Mouse (Mus musculus) gastrocnemius, adult 8-10 months (tissue): ENCODE results near the gene Olfr53. TPM values are rescaled to one million over a fixed set of nuclear protein-coding genes. Genes with fewer than 3 reads are reported as not detected.
"Not testable (repeated sequence)": the region's sequence is repeated elsewhere in the genome, so short reads cannot be mapped to it uniquely, and the experiment has no call there.

Experiments used
- DNase-seq, 2 experiments: peaks; one replicate each; pipeline ENCODE4 v3.0.0; 2022; ENCODE audit warnings: low spot score in 2 of 2
- total RNA-seq, 4 experiments: library from RNA; stranded (reverse); gene quantifications; 2 replicates each; pipeline ENCODE4 v1.2.4; 2022

Olfr53 gene
- total RNA-seq: not detected

DNA sequence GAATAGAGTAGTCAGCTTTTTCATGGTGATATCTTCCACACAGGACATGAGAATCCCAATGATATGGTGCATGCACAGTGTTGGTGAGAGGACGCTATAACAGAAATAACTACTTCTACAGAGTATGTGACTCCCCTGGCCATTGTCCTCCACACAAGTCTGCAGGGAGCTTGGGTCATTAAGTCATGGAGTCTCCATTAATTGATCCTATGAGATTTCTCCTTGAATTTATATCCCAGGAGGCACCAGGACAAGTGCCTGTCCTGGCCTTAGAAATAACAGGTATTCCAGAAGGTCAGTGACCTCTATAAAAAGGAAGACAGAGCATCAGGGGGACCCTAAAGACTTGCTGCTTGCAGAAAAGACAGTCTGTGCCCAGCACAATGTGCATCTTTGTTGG is at the start of gene Olfr53:
Gene Olfr53, plus strand, starts transcription at position 301 of the 400 bp plus-strand sequence.
- no peak for DNase-seq

DNA sequence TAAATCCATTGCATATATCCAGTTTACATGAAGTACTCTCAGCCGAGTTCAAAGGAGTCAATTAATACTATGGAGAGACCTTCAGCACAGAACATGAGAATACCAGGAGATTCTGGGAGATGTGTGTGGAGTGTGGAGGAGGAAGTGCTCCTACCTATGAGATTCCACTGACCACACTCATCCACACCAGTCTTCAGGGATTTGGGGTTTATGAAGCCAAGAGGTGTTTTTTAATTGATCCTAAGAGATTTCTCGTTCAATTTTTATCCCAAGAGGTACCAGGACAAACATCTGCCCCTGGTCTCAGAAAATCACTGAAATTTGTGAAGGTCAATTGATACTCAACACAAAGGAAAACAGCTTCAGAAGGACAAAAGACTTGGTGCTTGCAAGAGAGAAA is 45.3 kb upstream of the Olfr53 start, which contains the start of gene Olfr46:
Gene Olfr46, plus strand, starts transcription at position 301 of the 400 bp plus-strand sequence.
- not testable (repeated sequence) for DNase-seq

DNA sequence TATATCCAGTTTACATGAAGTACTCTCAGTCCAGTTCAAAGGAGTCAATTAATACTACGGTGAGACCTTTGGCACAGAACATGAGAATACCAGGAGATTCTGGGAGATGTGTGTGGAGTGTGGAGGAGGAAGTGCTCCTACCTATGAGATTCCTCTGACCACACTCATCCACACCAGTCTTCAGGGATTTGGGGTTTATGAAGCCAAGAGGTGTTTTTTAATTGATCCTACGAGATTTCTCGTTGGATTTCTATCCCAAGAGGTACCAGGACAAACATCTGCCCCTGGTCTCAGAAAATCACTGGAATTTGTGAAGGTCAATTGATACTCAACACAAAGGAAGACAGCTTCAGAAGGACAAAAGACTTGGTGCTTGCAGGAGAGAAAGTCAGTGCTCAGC is 17.6 kb upstream of the Olfr53 start, which contains the start of gene Olfr61:
Gene Olfr61, plus strand, starts transcription at position 301 of the 400 bp plus-strand sequence.
- not testable (repeated sequence) for DNase-seq

DNA sequence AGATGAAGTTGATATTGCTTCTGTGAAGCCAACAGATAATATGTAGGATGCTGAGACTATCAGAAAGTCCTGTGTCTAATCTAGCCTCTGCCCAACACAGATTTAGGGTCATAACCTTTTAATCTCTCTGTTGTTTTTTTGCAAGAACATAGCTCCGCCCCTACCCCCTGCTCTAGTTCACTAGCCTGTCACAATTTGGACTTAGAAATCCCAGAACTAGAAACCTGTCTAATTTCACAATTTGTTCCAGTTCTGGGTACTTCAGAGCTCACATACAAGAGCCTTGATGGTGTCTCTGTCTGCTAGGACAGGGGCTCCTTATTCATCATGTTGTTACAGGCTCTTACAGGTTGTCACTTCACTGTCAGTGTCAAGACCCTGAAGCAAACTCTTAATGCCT is 15.7 kb upstream of the Olfr53 start:
- no peak for DNase-seq

DNA sequence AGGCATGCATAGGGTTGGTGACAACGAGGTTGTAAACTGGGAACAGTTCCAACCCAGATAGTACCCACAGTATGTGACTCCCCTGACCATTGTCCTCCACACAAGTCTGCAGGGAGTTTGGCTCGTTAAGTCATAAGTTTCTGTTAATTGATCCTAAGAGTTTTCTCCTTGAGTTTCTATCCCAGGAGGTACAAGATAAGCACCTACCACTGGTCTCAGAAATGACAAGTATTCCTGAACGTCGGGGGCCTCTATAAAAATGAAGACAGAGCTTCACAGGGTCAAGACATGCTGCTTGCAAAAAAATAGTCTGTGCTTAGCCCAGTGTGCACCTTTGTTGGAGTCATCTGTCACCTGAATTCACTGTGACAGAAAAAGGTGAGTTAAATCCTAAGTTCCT is 13.4 kb downstream of the Olfr53 start, which contains the start of gene Olfr539:
Gene Olfr539, plus strand, starts transcription at position 301 of the 400 bp plus-strand sequence.
- DNase-seq: no peak

DNA sequence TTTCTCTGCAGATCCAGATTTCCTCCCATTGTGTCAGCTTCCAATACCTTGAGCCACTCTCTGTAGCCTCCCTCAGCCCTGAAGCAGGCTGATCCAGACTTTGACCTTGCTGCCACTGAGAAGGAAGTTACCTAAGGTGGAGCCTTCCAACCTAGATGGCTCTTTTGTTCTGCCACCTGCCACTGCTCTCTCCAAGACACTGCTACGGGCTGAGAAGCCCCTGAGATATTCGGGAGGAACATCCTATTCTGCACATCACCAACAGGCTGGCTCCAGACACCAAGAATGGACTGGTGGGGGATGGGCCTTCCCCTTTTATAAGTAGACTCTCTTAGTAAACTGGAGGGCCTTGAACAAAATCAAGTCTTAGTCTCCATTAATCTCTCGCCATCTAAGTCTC is 24.4 kb downstream of the Olfr53 start:
- DNase-seq: not testable (repeated sequence)

DNA sequence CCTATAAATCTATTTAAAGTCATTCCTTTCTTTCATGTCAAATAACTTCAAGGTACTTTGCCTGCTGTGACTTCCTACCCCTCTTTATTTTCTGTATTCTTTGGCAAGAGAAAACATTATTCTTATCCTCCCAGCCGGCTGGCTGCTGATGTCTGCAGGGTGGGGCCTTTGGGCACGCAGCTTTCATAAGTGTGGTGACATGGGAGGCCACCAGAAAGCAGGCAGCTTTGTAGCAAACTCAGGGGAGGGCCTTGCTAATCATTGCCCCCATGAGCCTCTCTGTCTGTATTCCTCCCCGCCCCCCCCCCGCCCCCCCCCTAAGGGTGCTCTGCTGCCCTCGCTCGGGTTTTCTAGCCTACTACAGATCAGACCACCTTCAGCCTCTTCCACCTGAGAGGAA is 29.6 kb downstream of the Olfr53 start:
- DNase-seq: no peak

DNA sequence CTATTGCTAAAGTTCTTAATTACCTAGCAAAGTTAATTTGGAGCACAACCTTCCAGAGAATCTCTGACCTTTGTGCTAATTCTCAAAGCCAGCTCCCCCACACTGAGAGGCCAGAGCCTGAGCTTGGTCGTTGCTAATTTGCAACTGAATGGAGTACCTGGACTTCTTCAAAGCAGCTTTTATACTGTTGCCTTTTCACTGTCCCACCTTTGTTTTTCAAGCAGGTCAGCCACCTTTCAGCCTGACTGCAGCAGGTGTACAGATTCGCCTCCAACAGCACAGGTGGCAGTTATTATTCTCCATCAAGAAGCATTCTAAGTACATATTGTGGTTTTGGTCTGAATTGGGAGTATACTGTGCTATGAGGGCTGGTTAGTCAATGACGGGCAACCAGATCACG is 33.3 kb downstream of the Olfr53 start:
- not testable (repeated sequence) for DNase-seq

DNA sequence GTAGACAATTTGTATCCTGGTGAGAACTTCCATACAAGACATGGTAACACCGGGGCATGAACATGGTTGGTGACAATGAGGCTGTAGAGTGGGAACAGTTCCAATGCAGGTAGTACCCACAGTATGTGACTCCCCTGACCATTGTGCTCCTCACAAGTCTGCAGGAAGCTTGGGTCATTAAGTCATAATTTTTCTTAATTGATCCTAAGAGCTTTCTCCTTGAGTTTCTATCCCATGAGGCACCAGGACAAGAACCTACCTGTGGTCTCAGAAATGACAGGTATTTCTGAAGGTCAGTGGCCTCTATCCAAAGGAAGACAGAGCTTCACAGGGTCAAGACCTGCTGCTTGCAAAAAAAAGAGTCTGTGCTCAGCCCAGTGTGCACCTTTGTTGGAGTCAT is 35.4 kb downstream of the Olfr53 start, which contains the start of gene Olfr45:
Gene Olfr45, plus strand, starts transcription at position 301 of the 400 bp plus-strand sequence.
- no peak for DNase-seq

DNA sequence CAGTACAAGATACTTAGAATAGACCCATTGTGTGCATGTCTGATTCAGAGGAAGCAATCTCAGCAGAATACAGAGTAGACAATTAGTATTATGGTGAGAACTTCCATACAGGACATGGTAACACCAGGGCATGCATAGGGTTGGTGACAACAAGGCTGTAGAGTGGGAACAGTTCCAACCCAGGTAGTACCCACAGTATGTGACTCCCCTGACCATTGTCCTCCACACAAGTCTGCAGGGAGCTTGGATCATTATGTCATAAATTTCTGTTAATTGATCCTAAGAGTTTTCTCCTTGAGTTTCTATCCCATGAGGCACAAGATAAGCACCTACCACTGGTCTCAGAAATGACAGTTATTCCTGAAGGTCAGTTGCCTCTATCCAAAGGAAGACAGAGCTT is 50.7 kb downstream of the Olfr53 start, which contains the start of gene Olfr541:
Gene Olfr541, plus strand, starts transcription at position 301 of the 400 bp plus-strand sequence.
- no peak for DNase-seq

Other genes starting within 250 kb of the Olfr53 start
- gene Olfr531, start 243.5 kb upstream of the Olfr53 start, total RNA-seq: not detected
- gene Olfr532, start 224.8 kb upstream of the Olfr53 start, total RNA-seq: not detected
- not detected for gene Olfr533, start 183.1 kb upstream of the Olfr53 start, total RNA-seq
- gene Olfr535, start 162.2 kb upstream of the Olfr53 start, total RNA-seq: not detected
- not detected for gene Olfr536, start 139.1 kb upstream of the Olfr53 start, total RNA-seq
- gene Olfr538, start 78.6 kb upstream of the Olfr53 start, total RNA-seq: not detected
- gene Olfr46, start 45.2 kb upstream of the Olfr53 start, total RNA-seq: not detected
- gene Olfr61, start 17.5 kb upstream of the Olfr53 start, total RNA-seq: not detected
- gene Olfr539, start 13.5 kb downstream of the Olfr53 start, total RNA-seq: not detected
- not detected for gene Olfr45, start 35.5 kb downstream of the Olfr53 start, total RNA-seq
- not detected for gene Olfr541, start 50.8 kb downstream of the Olfr53 start, total RNA-seq
- 10 to 100 TPM in 2 of 4 experiments, 1 to 10 TPM in 2; 1.8 to 29.0 (median 8.8) TPM for gene Cyp2e1, start 117.3 kb downstream of the Olfr53 start, total RNA-seq
- gene Syce1, start 141.4 kb downstream of the Olfr53 start, total RNA-seq: not detected
- gene Zfp941, start 175.7 kb downstream of the Olfr53 start, total RNA-seq: under 1 TPM in 1 of 4 experiments, not detected in 3; 0.11 TPM
- not detected for gene Urah, start 188.6 kb downstream of the Olfr53 start, total RNA-seq
- not detected for gene Scgb1c1, start 199.1 kb downstream of the Olfr53 start, total RNA-seq
- not detected for gene Odf3, start 201.4 kb downstream of the Olfr53 start, total RNA-seq
- not detected for gene Gm45785, start 209.9 kb downstream of the Olfr53 start, total RNA-seq
- 10 to 100 TPM; 11.8 to 13.5 (median 13.1) TPM for gene Ric8a, start 210.5 kb downstream of the Olfr53 start, total RNA-seq
- gene Bet1l, start 211.1 kb downstream of the Olfr53 start, total RNA-seq: 1 to 10 TPM; 6.5 to 7.7 (median 6.8) TPM
- 10 to 100 TPM; 85.3 to 96.3 (median 89.9) TPM for gene Psmd13, start 235.5 kb downstream of the Olfr53 start, total RNA-seq
- gene Sirt3, start 235.9 kb downstream of the Olfr53 start, total RNA-seq: 10 to 100 TPM; 18.7 to 23.2 (median 22.2) TPM